26 mouse cellular contexts compared by ENCODE assay signal in genomic region chr8:77688978-77689377, GRCm38 (mm10). TPM values are rescaled to one million over a fixed set of nuclear protein-coding genes. Genes with fewer than 3 reads are reported as not detected.
DNase-seq lines count a peak whose midpoint lies in the region; ATAC-seq lines count a peak whose summit lies in the region.
"Had no signal": no experiment of that assay in that cellular context is flagged by ENCODE, and none has a peak within 500 bp of the region (broad histone marks: within the 10 kb centered on the region; RNA-seq: fewer than 3 reads in every experiment).

No protein-coding gene starts in this region.

- H3K4me1 ChIP-seq in midbrain, embryonic 11.5 days (ENCODE audit: control insufficient read depth, insufficient read depth, low read length): no peaks in the 10 kb centered on the region
- H3K4me1 ChIP-seq in midbrain, embryonic 13.5 days (replicated peaks): no peaks in the 10 kb centered on the region
- H3K4me1 ChIP-seq: forebrain, embryonic 10.5 days; forebrain, embryonic 13.5 days; hindbrain, embryonic 10.5 days; hindbrain, embryonic 13.5 days had no signal

- no peak overlapping the region for H3K4me3 ChIP-seq in midbrain, embryonic 11.5 days (ENCODE audit: low read depth, low read length)
- H3K4me3 ChIP-seq in midbrain, embryonic 13.5 days (replicated peaks): no peak overlapping the region
- H3K4me3 ChIP-seq: forebrain, embryonic 10.5 days; forebrain, embryonic 13.5 days; heart, embryonic 13.5 days; hindbrain, embryonic 10.5 days; hindbrain, embryonic 13.5 days; intestine, embryonic 15.5 days had no signal

- DNase-seq in midbrain, embryonic 11.5 days (ENCODE audit: low spot score, missing footprints): peak; percentile 59
- DNase-seq in adrenal gland, postnatal 4 days (ENCODE audit: low spot score in 2 of 2): no peak
- no peak for DNase-seq in spleen, adult 12 weeks (ENCODE audit: low spot score)
- DNase-seq: adrenal gland, adult 2 months; adrenal gland, postnatal 25 days; cerebellum, adult 11 months; cerebellum, adult 2 months; cerebellum, adult 9-11 months; cerebellum, postnatal 36 days; gastrocnemius, postnatal 10 days; gastrocnemius, postnatal 36 days; heart, adult 18-20 months; heart, postnatal 14 days; kidney, adult 11 months had no signal

- WGBS in midbrain, embryonic 11.5 days: 75% methylated on average over 5 of the region's 5 CpGs
- 80% methylated on average over 5 of the region's 5 CpGs for WGBS in midbrain, embryonic 13.5 days

- H3K9ac ChIP-seq in midbrain, embryonic 11.5 days (ENCODE audit: low read length): no peak overlapping the region
- no peak overlapping the region for H3K9ac ChIP-seq in midbrain, embryonic 13.5 days (replicated peaks)
- H3K9ac ChIP-seq: forebrain, embryonic 13.5 days; heart, embryonic 13.5 days; hindbrain, embryonic 13.5 days; intestine, embryonic 15.5 days had no signal

- no peak overlapping the region for H3K27ac ChIP-seq in midbrain, embryonic 11.5 days (ENCODE audit: low read depth, low read length)
- H3K27ac ChIP-seq in midbrain, embryonic 13.5 days: no peak overlapping the region
- H3K27ac ChIP-seq: forebrain, embryonic 10.5 days; forebrain, embryonic 13.5 days; heart, embryonic 13.5 days; hindbrain, embryonic 10.5 days; hindbrain, embryonic 13.5 days; intestine, embryonic 15.5 days had no signal

- no peak overlapping the region for H3K4me2 ChIP-seq in midbrain, embryonic 11.5 days
- no peak overlapping the region for H3K4me2 ChIP-seq in midbrain, embryonic 13.5 days (replicated peaks)
- H3K4me2 ChIP-seq: forebrain, embryonic 13.5 days; heart, embryonic 13.5 days; hindbrain, embryonic 13.5 days; intestine, embryonic 15.5 days had no signal

- no peak for ATAC-seq in midbrain, embryonic 11.5 days (ENCODE audit: low FRiP score)
- ATAC-seq in midbrain, embryonic 13.5 days: no peak
- ATAC-seq in common myeloid progenitor, adult 5-6 weeks (replicated peaks; ENCODE audit: low read depth, poor library complexity, severe bottlenecking): peak; percentile 68
- ATAC-seq in megakaryocyte, adult 5-6 weeks (ENCODE audit: poor library complexity, severe bottlenecking): peak; percentile 98
- ATAC-seq: forebrain, embryonic 13.5 days; forebrain, embryonic 16.5 days; hindbrain, embryonic 16.5 days; intestine, embryonic 15.5 days had no signal

- H3K27me3 ChIP-seq in midbrain, embryonic 11.5 days (ENCODE audit: control insufficient read depth, insufficient read depth, low read length): no peaks in the 10 kb centered on the region
- H3K27me3 ChIP-seq in midbrain, embryonic 13.5 days: no peaks in the 10 kb centered on the region
- H3K27me3 ChIP-seq: forebrain, embryonic 13.5 days; heart, embryonic 13.5 days; hindbrain, embryonic 13.5 days; intestine, embryonic 15.5 days had no signal

- no peaks in the 10 kb centered on the region for H3K9me3 ChIP-seq in midbrain, embryonic 11.5 days (ENCODE audit: control insufficient read depth, low read length)
- no peaks in the 10 kb centered on the region for H3K9me3 ChIP-seq in midbrain, embryonic 13.5 days
- H3K9me3 ChIP-seq: forebrain, embryonic 10.5 days; forebrain, embryonic 13.5 days; G1E; heart, embryonic 13.5 days; hindbrain, embryonic 10.5 days; hindbrain, embryonic 13.5 days; intestine, embryonic 15.5 days had no signal

- no peaks in the 10 kb centered on the region for H3K36me3 ChIP-seq in midbrain, embryonic 11.5 days (ENCODE audit: control insufficient read depth, insufficient read depth, low read length)
- no peaks in the 10 kb centered on the region for H3K36me3 ChIP-seq in midbrain, embryonic 13.5 days
- H3K36me3 ChIP-seq: G1E; hindbrain, embryonic 13.5 days; intestine, embryonic 15.5 days had no signal

RNA-seq across cellular contexts. Expression of gene Ednra, which starts 35.3 kb away (rescaled TPM):
- polyA plus RNA-seq in midbrain, embryonic 11.5 days (2014; fragmentation: Nextera tagmentation; extraction: Ambion mirVana): 13.4 and 17.9 TPM in 2 replicates
- 4.4 and 6.2 TPM in 2 replicates for polyA plus RNA-seq in midbrain, embryonic 13.5 days (2015; fragmentation: Nextera tagmentation; extraction: Ambion mirVana)
- total RNA-seq in common myeloid progenitor, adult 5-6 weeks (2017): 0.23 TPM in 1 of 2 replicates, not detected in the other
- 1.2 and 1.3 TPM in 2 replicates for total RNA-seq in megakaryocyte, adult 5-6 weeks (2015)
- total RNA-seq in megakaryocyte, adult 5-6 weeks (2017): 0.81 and 1.9 TPM in 2 replicates
- 10 to 100 TPM; 34.8 to 38.0 TPM for total RNA-seq in adrenal gland, postnatal 4 days (2021)
- polyA plus RNA-seq: G1E had no signal

Comparison
In these comparisons a context has a peak if more than half of its experiments do, and no peak if none do; other contexts are left out.
1. ATAC-seq: peak in common myeloid progenitor, adult 5-6 weeks (single experiment) and megakaryocyte, adult 5-6 weeks (single experiment); none in midbrain, embryonic 11.5 days (single experiment) and midbrain, embryonic 13.5 days (single experiment).
2. RNA of gene Ednra, which starts 35.3 kb away (total RNA-seq): 34.8 to 38.0 TPM in adrenal gland, postnatal 4 days; 0.81 to 1.9 TPM in megakaryocyte, adult 5-6 weeks and 0.23 TPM in common myeloid progenitor, adult 5-6 weeks; every median in the first group is over 10 times any median in the second.